Mouse (Mus musculus): ENCODE measurements around the gene Pkp1. TPM values are rescaled to one million over a fixed set of nuclear protein-coding genes. Genes with fewer than 3 reads are reported as not detected.

The Pkp1 gene
- total and polyA plus RNA-seq, 3 experiments, result not detected

GRCm38 (mm10) chr1:135945711-135946110, 26.7 kb upstream of the Pkp1 start:
- Histone ChIP-seq H3K9ac (ENCODE audit: control insufficient read depth, low read depth, low read length, poor library complexity, severe bottlenecking) (no peak overlapping the region), H3K4me1 (ENCODE audit: control insufficient read depth in 1 of 2, insufficient read depth in 2 of 2, low read length in 2 of 2) (peaks cover 0 to 32% of the 10 kb centered on the region in 2 experiments; a peak in 2 of 4 replicates), H3K79me2 (ENCODE audit: control insufficient read depth, insufficient read depth, low read length, poor library complexity) (no peaks in the 10 kb centered on the region), H3K27me3 (ENCODE audit: control insufficient read depth in 1 of 2, insufficient read depth in 2 of 2, low read length in 2 of 2) (no peaks in the 10 kb centered on the region; a peak in 1 of 4 replicates), H3K9me3 (replicated peaks; ENCODE audit: insufficient read depth, low read length) (no peaks in the 10 kb centered on the region), H3K36me3 (ENCODE audit: control insufficient read depth in 1 of 2, insufficient read depth in 2 of 2, low read length in 2 of 2) (peaks cover 0 to 13% of the 10 kb centered on the region in 2 experiments; a peak in 2 of 4 replicates), H3K4me3 (ENCODE audit: control insufficient read depth in 1 of 2, insufficient read depth in 1 of 2, low read depth in 2 of 2, low read length in 2 of 2) (no peak overlapping the region), H3K27ac (ENCODE audit: control insufficient read depth, low read depth, low read length) (no peak overlapping the region)
- DNase-seq (ENCODE audit: low read depth, low spot score), result peak; percentile 85
- TF ChIP-seq CTCF (IDR thresholded peaks at IDR 0.05 in 2 of 3, conservative IDR thresholded peaks at IDR 0.05 in 1 of 3; ENCODE audit: control insufficient read depth in 1 of 3, insufficient read depth in 1 of 3, low read depth in 2 of 3, low read length in 3 of 3, poor library complexity in 1 of 3, severe bottlenecking in 1 of 3) (peak; percentile 86 to 91 (median 90)), ZNF384 (IDR thresholded peaks at IDR 0.05; ENCODE audit: low read depth, low read length) (no peak), POLR2A (IDR thresholded peaks at IDR 0.05; ENCODE audit: control insufficient read depth in 1 of 2, insufficient read depth in 1 of 2, low read depth in 1 of 2, low read length in 2 of 2, poor library complexity in 1 of 2) (no peak), SMC3 (IDR thresholded peaks at IDR 0.05; ENCODE audit: low read depth, low read length) (peak; percentile 64), ETS1 (IDR thresholded peaks at IDR 0.05; ENCODE audit: low read depth, low read length) (no peak), NRF1 (IDR thresholded peaks at IDR 0.05; ENCODE audit: insufficient read depth, low read depth, low read length, poor library complexity, severe bottlenecking) (no peak), CHD1 (IDR thresholded peaks at IDR 0.05; ENCODE audit: low read depth, low read length) (no peak), SIN3A (IDR thresholded peaks at IDR 0.05; ENCODE audit: low read length) (no peak), TBP (IDR thresholded peaks at IDR 0.05; ENCODE audit: low read depth, low read length) (no peak), TCF12 (IDR thresholded peaks at IDR 0.05; ENCODE audit: low read depth, low read length) (no peak), EP300 (IDR thresholded peaks at IDR 0.05; ENCODE audit: low read depth in 1 of 2, low read length in 2 of 2) (no peak), KAT2A (conservative IDR thresholded peaks at IDR 0.05; ENCODE audit: low read depth, low read length) (no peak), CHD2 (IDR thresholded peaks at IDR 0.05; ENCODE audit: low read length) (no peak), UBTF (IDR thresholded peaks at IDR 0.05; ENCODE audit: borderline replicate concordance, insufficient read depth, low read depth, low read length) (no peak), HCFC1 (IDR thresholded peaks at IDR 0.05; ENCODE audit: low read depth, low read length) (no peak), ZC3H11A (IDR thresholded peaks at IDR 0.05; ENCODE audit: low read depth, low read length) (peak; percentile 22; the same call in 1 of the 2 replicates), MAX (IDR thresholded peaks at IDR 0.05; ENCODE audit: low read length) (peak; percentile 30; the same call in 1 of the 2 replicates), MYC (IDR thresholded peaks at IDR 0.05; ENCODE audit: low read depth, low read length) (peak; percentile 74; the same call in 1 of the 2 replicates), POLR2AphosphoS2 (IDR thresholded peaks at IDR 0.05; ENCODE audit: low read length) (no peak), BHLHE40 (IDR thresholded peaks at IDR 0.05; ENCODE audit: borderline replicate concordance, low read depth, low read length) (no peak), ZMIZ1 (IDR thresholded peaks at IDR 0.05; ENCODE audit: low read depth, low read length) (no peak), ELF1 (IDR thresholded peaks at IDR 0.05; ENCODE audit: low read depth, low read length) (peak; percentile 54; the same call in 1 of the 2 replicates), RCOR1 (IDR thresholded peaks at IDR 0.05; ENCODE audit: low read depth, low read length) (no peak), MAFK (IDR thresholded peaks at IDR 0.05; ENCODE audit: borderline replicate concordance, low read depth, low read length) (no peak), ZKSCAN1 (IDR thresholded peaks at IDR 0.05; ENCODE audit: low read depth, low read length) (no peak), USF1 (IDR thresholded peaks at IDR 0.05; ENCODE audit: low read depth, low read length) (peak; percentile 38; the same call in 1 of the 2 replicates), MYB (IDR thresholded peaks at IDR 0.05; ENCODE audit: low read depth, low read length) (no peak), MEF2A (IDR thresholded peaks at IDR 0.05; ENCODE audit: extremely low read depth, insufficient replicate concordance, low read depth, low read length, poor library complexity, severe bottlenecking) (no peak), MXI1 (IDR thresholded peaks at IDR 0.05; ENCODE audit: low read depth, low read length) (no peak), POLR2AphosphoS5 (IDR thresholded peaks at IDR 0.05; ENCODE audit: borderline replicate concordance, low read depth, low read length) (no peak), NELFE (IDR thresholded peaks at IDR 0.05; ENCODE audit: low read depth, low read length) (no peak), GATA1 (IDR thresholded peaks at IDR 0.05; ENCODE audit: low read depth, low read length) (no peak), GABPA (IDR thresholded peaks at IDR 0.05; ENCODE audit: low read depth, low read length) (no peak), USF2 (IDR thresholded peaks at IDR 0.05; ENCODE audit: borderline replicate concordance in 1 of 2, insufficient read depth in 1 of 2, low read depth in 1 of 2, low read length in 2 of 2) (no peak), MAZ (IDR thresholded peaks at IDR 0.05; ENCODE audit: low read depth, low read length) (no peak), E2F4 (IDR thresholded peaks at IDR 0.05; ENCODE audit: borderline replicate concordance, low read depth, low read length) (no peak), RAD21 (IDR thresholded peaks at IDR 0.05; ENCODE audit: low read depth, low read length) (peak; percentile 57), TAL1 (IDR thresholded peaks at IDR 0.05; ENCODE audit: low read length) (no peak)
